Mouse (Mus musculus): ENCODE results near the gene Oaf.

The Oaf gene

DNA sequence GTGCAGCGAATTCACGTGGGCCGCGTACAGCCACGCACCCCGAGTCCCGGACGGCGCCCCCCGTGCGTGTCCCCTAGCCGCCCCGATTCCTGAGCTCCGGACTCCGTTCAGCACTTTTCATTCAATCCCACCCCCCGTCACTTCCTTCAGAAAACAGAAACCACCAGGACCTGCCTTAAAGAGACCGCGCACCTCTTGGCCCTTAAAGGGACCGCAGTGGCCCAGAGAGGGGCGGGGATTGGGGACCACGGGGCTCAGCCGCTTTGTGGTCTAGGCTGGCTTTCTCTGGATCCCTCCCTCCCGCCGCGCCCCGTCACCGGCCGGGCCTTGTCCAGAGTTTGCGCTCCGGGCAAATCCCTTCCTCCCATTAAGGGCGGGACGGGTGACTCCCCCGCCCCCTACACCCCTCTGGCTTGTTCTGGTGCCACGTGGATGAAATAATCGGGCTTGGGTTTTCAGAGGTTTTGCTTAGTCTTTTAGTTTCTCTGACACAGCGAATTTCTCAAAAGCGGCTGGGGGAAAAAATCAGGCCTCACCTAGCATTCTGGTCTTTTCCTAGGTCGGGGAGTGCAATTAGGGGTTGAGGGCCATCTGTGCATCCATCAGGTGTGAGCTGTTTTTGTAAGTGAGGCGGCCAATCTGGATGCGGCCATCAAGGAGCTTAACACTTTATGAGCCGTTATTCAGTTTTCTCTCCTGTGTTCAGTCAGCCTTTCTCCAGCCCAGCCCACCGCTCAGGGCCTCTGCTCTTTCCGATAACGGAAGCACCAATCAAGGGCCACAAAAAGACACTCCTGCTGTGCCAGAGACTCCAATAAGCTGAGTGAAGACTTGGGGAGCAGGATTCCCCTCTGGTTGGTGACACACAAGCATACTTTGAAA lies at the start of gene Oaf:
TSS of gene Oaf (minus strand) at position 200 of the 882 bp plus-strand sequence.
- DNase-seq (ENCODE audit: low spot score) = peak; percentile 92

DNA sequence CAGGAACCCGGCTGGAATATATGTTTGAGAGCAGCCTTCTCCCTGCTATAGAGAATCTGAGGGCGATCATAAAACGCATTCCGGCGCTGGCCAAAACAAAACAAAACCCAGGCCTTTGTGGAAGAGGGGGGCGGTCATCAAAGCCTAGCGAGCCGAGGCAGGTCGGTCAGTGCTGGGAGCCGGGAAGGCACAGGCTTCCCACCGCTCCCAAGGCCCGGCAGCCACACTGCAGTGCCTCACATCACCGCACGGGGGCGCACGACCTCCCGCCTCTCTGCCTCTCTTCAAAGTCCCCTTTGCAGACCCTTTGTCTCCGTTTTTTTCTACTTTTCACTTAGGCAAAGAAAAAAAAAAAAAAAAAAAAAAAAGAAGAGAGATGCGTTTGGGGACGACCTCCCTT lies 47.2 kb upstream of the Oaf start:
- peak; percentile 88 for DNase-seq (ENCODE audit: low spot score)

DNA sequence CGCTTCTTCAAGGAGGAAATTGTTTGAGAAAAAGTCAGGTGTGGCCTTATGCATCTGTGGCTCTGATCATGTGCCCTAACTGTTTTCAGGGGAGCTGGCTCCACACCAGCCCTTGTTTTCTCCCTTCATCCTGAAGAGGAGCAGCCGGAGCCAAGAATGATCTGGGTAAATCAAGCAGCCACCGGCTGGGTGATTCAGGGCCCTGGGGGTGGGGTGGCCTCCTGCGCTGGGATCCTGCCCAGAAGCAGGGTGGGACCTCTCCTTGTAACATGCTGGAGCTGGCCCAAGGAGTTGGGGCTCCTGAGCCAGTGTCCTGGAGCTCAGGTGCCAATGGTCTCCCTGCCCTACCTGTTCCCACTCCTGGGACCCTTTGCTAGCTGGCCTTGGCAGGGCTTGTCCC lies 45.6 kb upstream of the Oaf start:
- no peak for DNase-seq (ENCODE audit: low spot score)

DNA sequence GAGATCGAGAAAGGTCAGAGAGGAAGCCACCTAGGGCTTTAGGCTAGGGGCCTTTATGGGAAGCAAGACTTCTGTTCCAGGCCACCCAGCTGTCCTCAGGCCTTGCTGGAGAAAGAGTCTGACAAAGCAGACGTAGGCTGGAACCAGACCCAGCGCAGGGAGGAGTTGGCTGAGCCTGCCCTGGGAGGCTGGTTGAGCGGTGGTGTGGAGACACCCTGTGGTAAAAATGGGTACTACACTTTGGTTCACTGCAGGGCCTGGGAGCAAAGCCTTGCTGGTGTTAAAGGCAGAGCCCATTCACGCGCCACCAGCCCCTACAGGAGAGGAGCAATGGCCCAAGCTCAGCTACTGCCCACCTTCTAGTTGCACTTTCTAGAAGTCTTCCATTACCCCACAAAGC lies 44.6 kb upstream of the Oaf start:
- DNase-seq (ENCODE audit: low spot score) = peak; percentile 88

DNA sequence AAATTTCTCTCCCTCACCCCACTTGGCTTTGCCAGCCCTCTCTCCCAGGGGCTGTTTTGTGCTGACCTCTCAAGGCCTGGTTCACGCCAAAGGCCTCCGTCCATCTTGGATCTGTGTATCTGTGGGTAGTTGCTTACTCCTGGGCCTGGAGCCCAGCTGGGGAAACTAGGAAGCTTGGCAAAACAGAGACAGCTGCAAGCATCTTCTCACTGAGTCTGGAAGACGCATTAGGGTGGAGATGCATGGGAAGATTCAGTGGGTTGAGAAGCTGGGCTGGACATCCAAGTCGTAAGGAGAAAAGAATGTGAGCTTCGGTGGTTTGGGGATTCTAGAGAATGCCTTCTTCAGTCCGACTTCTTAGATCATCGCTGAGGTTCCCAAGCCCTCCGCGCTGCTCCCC lies 34.0 kb upstream of the Oaf start:
- DNase-seq (ENCODE audit: low spot score) = no peak

DNA sequence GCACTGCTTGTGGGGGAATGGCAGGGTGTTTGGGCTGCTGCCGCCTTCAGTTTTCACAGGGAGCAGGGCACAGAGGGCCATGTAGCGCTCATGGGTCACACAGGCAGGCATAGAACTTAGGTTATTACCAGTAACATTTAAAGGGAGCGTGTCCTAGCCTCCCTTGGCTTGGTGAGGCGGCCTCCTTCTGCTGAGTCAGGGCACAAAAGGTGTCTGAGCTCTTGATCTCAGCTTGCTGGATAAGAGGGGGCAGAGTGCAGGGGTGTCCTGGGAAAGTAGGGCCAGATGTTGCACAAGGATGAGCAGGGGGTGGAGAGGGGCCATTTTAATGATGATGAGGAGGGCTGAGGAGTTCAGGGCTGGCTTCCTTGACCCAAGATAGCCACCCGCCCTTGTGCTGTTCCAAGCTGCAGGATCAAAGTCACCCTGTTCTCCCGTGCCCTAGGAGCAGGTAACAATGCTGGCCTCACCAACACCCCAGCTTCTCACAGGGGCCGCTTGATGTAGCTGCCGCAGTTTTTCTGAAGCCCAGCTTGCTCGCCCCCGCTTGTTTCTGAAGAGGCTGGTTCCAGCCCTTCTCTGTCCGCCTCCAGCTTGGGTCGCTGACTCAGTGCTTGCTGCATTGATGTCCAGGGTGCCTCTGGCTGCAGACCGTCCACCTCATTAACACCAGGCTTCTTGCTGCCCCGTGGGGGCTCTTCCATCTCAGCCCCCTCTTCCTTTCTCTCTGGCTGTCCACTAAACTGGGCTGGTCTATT lies 32.2 kb upstream of the Oaf start:
- DNase-seq (ENCODE audit: low spot score) = peak; percentile 37

DNA sequence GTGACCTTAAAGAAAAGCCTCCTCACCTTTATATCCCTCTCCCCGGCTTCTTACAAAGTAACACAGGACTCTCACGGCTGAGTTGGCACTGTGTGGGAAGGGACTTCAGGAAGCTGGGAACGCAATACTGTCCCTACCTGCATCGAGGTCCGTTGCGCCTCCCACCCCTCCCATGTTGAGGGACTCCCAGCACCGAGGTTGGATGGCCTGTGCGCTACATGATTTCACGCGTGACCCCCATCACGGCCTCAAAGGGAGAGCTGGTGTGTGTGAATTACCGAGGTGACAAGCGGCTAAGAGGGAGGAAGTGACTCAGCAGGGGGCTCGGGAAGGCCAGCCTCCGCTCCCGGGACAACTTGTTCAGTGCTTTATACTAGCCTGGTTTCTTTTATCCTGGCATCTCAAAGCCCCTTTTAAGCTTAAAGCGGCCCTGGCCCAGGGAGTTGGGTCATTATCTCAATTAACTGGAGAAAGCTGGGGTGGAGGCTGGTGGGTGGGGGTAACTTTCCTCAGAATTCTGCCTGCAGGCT lies 31.1 kb upstream of the Oaf start:
- peak; percentile 41 for DNase-seq (ENCODE audit: low spot score)

DNA sequence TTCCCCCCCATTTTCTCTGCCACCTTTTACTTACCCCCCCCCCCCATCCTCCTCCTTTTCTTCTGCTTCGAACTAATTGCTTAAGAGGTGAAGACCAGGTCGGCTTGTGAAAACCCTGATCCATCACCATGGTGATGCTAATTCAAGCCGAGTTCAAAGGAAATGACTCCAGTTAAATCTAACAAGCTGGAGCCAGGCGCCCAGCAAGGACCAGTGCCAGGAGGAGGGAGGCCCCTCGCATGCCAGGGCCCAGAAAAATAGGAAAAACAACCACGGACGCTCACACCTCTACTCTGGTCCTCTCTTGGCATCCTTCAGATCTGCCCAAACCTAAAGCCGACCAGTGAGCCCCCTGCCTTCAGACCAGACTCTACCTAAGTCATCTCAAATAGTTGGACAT lies 29.5 kb upstream of the Oaf start:
- DNase-seq (ENCODE audit: low spot score) = peak; percentile 33

DNA sequence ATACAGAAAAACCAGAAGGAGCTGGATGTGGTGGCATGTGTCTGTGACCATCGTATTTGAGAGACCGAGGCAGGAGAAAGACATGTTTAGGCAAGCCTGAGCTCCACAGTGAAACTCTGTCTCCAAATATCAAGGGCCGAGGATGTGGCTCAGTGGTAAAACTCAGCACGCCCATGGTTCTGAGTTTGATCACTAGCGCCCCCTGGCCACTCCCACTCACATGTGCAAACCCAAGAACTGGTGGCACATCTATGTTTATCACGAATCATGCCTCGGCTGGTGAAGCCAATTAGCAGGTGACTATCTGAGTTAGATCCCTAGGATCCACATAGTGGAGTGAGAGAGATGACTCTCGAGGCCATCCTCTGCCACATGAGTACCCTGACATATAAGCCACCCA lies 27.6 kb upstream of the Oaf start:
- DNase-seq (ENCODE audit: low spot score) = peak; percentile 71

DNA sequence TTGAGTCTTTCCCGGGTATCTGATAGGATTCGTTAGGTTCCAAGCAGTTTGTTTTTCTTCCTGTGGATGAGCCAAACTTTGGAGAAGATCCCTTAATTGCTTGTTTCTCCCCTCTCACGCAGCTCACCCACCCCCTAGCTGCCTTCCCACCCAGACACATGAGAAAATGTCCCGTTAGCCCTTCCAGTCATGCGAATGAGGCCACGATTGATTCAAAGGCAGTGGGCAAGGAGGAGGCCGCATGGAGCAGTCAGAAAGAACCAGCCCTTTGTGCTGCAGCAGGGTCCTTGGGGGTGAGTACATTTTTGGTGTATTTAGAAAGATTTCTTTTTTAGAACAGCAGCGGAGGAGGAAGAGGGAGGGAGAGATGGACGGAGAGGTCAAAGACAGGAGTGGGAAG lies 25.5 kb upstream of the Oaf start:
- no peak for DNase-seq (ENCODE audit: low spot score)

DNA sequence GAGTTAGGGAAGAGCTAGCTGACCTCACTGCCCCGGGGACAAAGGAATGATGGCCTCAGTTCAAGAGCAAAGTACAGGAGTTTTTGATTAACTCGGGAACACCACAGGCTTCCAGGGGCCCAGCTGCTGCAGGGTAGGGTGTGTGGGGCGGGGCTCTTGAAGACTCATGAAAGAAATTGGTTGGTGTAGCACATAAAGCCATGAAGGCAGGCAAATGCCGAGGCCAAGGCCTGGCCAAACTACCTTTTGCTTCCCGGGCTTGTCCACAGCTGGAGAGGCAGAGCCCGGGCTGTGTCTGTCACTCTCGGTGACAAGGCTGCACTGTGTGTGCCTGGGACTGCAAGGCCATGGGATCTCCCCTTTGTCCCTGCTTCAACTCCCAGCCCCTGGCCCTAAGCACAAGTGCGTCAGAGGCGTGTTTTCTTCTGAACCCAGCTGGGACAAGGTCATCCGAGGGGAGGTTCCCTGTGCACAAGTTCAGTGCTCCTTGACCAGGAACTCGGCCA lies 24.3 kb upstream of the Oaf start:
- peak; percentile 63 for DNase-seq (ENCODE audit: low spot score)

DNA sequence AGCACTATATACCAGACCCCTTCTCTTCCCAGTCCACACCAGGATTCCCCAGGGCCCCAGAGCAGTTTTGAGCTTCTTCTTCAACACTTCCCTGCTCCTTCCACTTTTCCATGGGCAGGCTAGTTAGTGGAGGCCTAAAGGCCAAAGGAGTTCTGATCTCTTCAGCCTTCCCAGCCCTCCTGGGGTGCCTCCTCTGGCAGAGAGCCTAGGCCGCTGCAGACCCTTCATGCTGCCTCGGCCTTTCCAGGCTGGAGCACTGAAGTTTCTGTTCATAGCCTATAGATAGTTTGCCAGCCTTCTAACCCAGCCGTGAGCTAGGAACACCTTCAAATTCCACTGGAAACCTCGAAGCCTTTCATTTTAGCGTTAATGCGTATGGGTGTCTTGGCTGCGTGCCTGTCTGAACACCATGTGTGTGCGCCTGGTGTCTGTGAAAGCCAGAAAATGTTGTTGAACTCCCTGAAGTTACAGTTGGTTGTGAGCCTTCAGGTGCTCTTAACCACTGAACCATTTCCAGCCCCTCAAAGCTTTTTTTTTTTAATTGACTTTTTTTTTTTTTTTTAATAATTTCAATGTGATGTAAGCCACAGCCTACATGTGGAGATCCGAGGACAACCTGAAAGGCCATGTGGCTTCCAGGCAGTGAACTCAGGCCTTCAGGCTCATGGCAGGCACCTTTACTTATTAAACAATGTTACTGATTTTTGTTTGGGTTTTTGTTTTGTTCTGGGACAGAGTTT lies 23.3 kb upstream of the Oaf start:
- no peak for DNase-seq (ENCODE audit: low spot score)

DNA sequence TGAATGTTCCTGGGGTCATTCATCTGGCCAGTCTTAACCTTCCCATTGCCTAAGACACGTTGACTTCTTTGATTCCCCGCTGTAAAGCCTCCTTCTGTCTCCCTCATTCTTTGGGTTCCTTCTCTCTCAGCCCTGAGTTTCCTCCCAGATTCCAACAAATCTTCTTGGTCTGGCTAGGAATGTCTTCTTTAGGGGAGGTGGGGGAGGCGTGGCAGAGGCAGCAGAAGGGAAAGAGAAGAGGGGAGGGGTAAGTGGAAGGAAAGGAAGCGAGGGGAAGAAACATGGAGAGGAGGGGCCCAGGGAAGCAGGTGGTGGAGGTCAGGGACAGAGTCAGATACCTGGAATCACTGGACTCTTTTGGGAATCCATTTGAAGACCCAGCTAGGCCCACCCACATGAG lies 22.7 kb upstream of the Oaf start:
- DNase-seq (ENCODE audit: low spot score) = no peak

DNA sequence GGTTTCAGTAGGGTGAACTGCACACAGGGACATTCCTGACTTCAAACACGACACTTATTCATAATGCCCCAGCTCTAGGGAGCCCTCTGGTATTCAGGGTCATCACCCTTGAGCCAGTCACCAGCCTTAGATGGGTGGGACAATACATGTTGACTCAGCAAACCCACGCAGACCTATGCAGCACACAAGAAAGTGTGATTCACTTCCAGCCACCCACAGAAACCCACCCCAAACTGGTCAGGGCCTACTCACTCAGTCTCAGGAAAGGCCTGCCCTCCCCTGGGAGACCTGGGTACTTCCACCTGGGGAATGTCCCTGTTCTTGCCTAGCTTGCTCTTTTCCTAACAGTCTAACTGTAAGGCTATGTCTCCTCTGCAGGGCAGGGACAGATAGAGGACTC lies 22.2 kb upstream of the Oaf start:
- no peak for DNase-seq (ENCODE audit: low spot score)

DNA sequence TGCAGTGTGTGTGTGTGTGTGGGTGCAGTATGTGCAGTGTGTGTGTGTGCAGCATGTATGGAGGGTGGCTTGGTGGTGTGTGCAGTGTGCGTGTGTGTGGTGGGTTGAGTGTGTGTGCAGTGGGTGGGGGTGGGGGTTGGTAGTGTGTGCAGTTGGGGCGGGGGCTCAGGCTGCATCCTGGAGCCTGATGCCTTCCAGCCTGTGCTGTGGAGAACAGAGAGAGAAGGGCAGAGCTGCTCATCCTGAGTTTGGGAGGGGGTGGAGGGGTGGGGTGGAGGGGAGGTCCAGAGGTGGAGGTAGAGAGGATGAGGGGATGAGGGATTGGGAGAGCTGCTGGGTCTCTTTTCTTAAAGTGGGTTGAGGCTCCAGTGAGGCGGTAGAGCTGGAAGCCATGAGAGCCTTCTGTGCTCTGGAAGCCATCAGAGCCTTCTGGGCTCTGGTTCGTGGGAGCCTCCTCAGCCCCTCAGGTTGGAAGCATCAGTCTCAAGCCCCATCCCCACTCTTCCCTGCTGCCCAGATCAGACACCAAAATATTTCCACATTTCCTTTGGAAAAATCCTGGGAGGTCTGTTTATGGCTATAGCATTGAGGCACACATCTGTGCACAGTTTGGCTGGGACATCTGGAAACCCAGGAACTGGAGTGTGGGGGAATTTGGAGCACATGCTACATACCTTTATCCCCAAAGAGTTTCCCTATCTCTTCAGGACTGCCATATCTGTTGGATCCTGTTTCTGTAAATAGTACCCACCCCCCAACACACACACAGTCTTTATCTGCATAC lies 21.6 kb upstream of the Oaf start:
- DNase-seq (ENCODE audit: low spot score) = no peak

DNA sequence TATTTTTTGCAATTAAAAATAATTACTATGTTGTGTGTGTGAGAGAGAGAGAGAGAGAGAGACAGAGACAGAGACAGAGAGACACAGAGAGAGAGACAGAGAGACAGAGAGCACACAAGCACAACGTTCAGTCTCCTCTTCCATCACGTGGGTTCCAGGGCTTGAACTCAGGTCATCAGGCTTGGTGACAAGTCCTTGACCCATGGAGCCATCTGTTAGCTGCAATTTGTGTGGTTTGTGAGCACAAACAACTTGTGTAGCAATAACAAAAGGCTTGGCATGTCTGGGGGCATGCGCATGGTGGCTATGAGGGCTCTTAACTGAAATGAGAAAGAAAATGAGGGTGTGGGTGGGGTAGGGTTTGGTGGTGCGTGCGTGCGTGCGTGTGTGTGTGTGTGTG lies 20.9 kb upstream of the Oaf start:
- DNase-seq (ENCODE audit: low spot score) = no peak

DNA sequence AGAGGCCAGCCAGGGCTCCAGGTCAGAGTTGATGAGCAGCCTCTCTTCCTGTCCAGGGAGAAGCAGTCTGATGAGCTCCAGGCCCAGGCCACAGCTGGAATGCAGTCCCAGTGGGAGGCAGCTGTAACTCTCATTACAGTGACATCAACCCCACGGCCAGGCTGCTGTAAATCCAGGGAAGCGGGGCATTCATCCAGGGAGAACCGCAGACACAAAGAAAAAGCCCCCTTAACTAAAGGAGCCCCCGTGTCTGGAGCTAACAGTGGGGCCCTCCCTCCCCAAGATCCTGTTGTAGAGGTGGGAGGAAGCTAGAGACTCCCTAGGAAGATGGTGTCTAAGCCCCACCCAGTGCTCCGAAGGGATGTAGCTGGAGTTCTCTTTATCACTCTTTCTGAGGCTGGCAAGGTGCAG lies 13.6 kb upstream of the Oaf start:
- DNase-seq (ENCODE audit: low spot score) = no peak

DNA sequence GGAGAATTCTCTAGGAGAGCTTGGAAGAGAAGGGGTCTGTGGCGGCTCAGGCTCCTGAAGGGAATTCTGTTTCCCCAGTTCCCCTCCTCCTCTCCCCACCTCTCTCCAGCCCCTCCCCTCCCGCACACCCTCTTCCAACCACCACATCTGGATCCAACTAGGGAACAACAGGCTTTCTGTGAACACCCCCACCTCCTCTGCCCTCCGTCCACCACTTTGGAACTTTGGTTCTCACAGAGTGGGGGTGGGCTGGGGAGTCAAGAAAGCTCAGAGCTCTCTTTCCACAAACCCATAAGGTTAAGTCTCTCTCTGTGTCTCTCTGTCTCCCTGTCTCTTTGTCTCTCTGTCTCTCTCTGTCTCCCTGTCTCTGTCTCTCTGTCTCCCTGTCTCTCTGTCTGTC lies 13.1 kb upstream of the Oaf start:
- no peak for DNase-seq (ENCODE audit: low spot score)

DNA sequence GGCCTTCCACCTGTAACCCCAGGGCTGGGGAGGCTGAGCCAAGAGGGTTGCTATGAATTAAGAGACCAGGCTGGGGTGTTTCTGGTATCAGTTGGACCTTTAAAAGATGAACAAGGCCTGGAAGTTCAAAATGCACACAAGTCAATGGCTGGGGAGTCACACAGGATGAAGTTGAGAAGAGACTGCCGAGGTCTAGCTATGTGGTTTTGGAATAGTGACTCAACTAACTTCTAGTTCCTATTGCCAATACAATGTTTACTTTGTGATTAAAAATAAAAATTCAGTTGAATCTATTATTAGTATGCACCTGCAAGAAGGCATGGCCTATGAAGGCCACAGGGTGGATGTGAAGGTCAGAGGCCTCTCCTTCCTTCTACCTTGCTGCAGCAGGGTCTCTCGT lies 12.1 kb upstream of the Oaf start:
- DNase-seq (ENCODE audit: low spot score) = no peak

DNA sequence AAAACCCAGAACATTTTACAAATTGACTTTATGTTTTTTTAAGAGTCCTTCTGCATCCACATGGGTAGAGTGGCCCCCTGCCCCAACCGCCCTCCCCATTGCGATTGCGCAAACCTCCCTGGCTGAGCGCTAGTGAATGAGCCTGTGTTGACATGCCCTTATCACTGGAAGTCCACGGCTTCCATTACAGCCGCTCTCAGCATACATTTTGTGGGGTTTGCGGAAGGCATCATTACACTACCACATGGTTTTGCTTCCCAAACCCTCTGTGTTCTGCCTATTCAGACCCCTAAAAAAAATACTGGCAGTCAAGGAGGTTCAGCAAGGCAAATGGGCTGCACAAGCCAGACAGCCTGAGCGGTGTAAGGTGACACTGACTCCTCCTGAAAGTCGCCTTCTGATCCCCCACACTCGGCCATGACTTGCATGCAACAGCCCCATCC lies 7.0 kb upstream of the Oaf start:
- DNase-seq (ENCODE audit: low spot score) = no peak

DNA sequence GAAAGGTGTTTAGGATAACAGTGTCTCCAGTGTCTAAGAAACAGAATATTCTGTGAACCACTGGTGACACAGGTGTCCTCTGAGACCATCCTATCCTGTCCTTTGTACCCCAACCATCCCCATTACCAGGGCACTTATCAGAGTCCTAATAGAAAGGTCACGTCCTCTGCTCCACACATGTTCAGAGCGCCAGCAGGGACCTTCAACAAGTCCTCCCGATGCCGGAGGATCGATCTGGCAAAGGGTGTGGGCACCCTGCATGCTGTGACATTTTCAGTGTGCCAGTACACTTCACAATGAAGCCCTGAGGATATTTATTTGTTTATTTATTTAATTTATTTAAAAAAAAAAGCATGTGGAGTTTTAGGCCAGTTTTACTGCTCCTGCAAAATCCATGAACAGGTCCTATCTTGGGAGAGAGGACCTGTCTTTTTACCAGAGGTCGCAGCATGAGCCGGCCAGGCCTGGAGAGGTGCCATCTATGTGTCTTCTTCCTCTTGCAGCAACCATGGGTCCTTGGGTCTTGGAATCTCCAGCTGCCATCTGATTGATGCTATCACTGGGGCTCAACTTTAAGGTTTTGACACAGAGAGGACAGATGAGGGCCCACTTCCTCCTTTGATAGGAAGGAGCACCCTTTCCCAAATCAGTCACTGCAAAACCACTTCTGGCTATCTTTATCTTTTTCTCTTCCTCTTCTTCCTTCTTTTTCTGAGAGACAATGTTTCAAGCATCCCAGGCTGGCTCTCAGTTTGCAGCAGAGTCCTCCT lies 6.3 kb upstream of the Oaf start:
- DNase-seq (ENCODE audit: low spot score) = no peak

All from testis, postnatal 10 days (tissue).